Mouse (Mus musculus): ENCODE measurements around the gene Syne1.

DNA sequence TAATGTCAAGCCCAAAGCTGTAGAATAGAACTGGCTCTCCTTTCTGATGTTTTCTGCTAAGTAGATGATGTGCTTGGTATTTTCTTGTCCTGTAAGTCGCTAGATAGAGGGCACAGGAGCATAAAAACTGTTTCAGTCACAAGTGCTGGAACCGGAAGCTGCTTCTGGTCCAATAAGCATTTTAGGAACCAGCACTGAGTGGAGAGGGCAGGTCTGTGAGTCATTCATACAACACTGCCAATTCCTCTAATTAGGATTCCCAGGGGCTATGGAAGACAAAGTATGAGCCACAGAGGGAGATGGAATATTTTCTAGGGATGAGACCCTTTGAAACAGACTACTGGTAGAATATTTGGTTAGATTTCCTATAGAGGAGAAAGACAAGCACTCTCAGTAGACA, 53.4 kb downstream of the Syne1 start:
- TF ChIP-seq POLR2A (IDR thresholded peaks at IDR 0.05; ENCODE audit: borderline replicate concordance, extremely low read depth, low read depth, low read length), result no peak
- no peak for TF ChIP-seq CTCF (IDR thresholded peaks at IDR 0.05; ENCODE audit: insufficient read depth, low read length)
